Mouse (Mus musculus): ENCODE data around the gene Ntm. TPM values are rescaled to one million over a fixed set of nuclear protein-coding genes. Genes with fewer than 3 reads are reported as not detected.

The Ntm gene
- total RNA-seq, 4 experiments from 2014 or later: 0.46 to 1.4 (median 1.1) TPM

DNA sequence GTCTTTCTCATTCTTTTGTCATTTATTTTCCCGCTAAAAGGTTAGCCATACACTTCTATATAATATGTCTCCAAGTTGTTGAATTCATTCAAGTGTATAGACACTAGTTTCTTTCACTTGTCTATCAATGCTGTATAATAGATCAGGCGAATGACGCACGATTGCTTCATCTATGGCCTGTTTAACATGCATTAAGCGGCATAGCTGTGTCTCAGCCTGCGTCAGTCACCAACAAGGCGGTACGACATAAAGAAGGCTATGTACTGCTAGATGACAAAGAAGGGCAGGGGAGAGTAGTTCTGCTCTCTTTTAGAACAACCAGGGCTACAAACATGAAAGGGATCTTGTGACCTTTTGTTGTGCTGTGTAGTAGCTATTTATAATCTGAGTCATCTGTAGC is 746.4 kb downstream of the Ntm start:
- DNase-seq: peak; percentile 13

DNA sequence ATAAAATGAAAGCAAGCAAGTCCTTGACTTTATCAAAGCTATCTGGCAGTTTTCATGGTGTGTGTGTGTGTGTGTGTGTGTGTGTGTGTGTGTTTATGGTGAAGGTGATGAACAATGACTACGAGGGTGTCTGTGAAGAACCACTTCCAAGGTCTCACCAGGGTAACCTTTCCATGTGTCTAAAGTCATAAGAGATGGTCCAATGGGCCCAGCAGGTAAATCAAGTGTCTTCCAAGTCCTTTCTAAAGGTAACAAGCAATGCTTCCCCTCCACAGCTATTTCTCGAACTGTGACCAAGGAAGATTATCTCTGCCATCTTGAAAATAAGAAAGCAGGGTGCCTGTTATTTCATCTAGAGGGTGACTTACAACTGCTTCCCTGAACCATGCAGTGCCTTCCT is 747.1 kb downstream of the Ntm start:
- no peak for DNase-seq

DNA sequence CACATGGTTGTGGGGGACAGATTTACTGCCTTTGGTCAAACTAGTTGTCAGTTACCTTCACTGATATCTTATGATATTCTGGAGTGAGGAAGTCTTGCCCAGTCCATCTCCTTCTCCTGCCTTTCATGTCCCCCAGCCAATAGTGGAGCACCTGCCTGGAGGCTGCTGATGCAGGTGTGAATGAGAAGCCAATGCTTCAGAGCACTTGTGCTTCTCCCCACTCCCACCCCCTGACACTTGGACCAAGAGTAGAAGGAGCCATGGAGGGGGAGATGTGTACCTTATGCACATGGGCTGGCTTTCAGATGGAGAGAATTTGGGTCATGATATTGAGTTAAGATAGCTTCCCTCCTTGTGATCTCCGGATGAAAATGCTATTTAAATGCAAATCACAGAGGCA is 747.7 kb downstream of the Ntm start:
- no peak for DNase-seq

DNA sequence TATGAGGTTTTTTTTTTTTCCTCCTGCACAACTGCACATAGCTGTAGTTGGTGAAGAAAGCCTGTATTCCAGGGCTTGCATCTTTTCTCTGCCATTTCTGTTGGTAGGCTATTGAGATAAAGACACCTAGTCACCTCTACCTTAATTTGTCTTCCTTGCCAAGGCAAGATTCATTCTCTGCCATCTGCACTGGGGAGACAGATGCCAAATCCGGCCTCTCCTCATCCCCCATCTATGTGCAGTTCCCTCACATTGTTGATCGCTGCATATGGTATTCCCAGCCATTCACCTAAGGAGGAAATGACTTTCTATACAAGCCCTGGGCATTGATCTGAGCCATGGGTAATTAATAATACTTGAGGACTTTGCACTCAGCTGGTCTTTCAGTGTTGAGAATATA is 753.7 kb downstream of the Ntm start:
- DNase-seq: no peak

GRCm38 (mm10) chr9:29208142-29208541 is 754.8 kb downstream of the Ntm start:
- DNase-seq: no peak

DNA sequence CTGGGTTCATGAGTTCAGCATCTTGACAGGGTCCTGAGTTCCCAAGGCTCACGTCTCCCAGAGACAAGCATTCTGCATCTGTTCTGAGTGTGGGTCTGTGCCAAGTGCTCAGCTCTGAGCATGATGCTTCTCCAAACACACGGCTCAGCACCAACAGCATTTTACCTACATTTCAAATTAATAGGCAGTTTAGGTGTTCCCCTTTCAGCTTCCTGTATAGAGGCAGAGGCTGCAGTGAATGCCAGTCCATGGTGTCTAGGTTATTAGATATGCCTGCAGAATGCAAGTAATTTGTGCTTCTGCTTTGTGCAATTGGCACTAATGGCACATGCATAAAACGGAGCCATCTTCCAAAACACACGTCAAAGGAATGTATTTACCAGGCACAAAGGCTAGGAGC is 757.3 kb downstream of the Ntm start:
- DNase-seq: no peak

DNA sequence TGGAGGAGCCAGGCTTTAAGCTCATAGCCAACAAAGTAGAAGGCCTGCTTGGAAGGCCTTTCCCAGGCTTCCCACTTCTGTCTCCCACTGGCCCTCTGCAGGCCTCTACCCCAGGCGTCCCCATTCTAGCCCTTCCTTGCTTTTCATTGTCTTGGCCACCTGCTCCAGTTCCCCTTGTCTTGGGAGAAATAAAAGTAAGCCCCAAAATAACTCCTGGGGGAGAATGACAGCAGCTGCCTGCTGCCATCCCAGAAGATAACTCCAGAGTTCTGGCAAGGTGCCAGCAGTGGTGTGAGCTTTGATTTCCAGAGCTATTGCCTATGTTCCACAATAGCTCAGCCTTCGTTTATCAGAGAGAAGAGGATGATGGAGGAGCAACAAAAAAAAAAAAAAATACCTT is 760.7 kb downstream of the Ntm start:
- no peak for DNase-seq

DNA sequence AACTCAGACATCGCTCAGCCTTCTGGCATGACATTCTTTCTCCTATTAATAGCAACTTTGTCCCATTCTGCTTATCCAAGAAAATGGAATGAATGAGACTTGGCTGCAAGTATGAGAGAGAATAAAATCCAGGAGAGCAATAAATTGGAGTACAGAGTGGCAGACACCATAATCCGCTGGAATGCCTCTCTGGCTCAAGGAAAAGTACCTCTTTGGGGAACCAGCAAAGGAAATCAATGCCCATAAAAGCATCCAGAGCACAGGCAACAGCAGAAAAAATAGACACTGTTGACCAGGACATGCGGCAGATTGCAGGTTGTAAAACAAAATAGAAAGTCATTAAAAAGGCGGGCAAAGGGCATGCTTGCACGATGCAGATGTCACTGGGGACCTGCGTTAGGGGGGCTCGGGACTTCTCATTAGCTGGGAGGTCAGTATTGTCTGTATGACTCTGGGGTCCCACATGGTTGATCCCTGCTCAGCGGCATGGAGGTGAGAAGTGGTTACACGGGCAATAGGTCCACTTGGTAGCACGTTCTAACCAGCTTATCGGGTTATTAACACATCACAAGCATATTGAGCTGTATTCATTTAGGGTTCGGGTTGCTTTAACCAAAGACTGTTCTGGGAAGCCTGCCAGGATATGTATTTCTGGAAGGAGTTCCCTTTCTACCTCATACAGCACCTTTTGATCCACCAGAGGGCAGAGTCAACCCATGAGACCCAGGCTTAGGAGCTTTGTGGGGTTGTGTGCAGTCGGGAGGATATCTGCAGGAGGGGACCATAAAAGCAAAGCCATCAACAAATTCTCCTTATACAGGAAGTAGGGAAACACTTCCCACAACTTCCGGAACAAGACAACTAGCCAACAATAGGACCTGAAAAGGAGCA is 761.5 kb downstream of the Ntm start:
- peak; percentile 39 for DNase-seq

GRCm38 (mm10) chr9:29197046-29197445 is 765.9 kb downstream of the Ntm start:
- DNase-seq: no peak

- DNase-seq: no peak
Measured at GRCm38 (mm10) chr9:29194265-29194664, 768.7 kb downstream of the Ntm start.

- DNase-seq: no peak
Measured at GRCm38 (mm10) chr9:29183011-29183410, 779.9 kb downstream of the Ntm start.

- DNase-seq: no peak
Measured at GRCm38 (mm10) chr9:29181661-29182060, 781.3 kb downstream of the Ntm start.

GRCm38 (mm10) chr9:29165731-29166130 is 797.2 kb downstream of the Ntm start:
- no peak for DNase-seq

- DNase-seq: no peak
Measured at GRCm38 (mm10) chr9:29161059-29161642, 801.8 kb downstream of the Ntm start.

GRCm38 (mm10) chr9:29145901-29146300 is 817.0 kb downstream of the Ntm start:
- peak; percentile 13 for DNase-seq

DNA sequence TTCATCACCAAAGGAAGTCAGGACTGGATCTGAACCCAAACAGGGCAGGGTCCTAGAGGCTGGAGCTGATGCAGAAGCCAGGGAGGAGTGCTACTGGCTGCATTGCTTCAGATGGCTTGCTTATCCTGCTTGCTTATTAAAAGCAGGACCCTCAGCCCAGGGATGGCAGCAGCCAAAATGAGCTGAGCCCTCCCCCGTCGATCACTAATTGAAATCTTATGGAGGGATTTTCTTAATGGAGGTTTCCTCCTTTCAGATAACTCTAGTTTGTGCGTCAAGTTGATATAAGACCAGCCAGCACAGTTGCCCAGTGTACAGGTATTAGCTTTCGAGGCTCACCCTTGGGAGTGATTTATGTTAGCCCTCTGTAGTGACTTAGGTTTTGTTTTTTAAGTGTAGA is 826.9 kb downstream of the Ntm start:
- DNase-seq: no peak

- DNase-seq: no peak
Measured at GRCm38 (mm10) chr9:29130717-29131292, 832.1 kb downstream of the Ntm start.

DNA sequence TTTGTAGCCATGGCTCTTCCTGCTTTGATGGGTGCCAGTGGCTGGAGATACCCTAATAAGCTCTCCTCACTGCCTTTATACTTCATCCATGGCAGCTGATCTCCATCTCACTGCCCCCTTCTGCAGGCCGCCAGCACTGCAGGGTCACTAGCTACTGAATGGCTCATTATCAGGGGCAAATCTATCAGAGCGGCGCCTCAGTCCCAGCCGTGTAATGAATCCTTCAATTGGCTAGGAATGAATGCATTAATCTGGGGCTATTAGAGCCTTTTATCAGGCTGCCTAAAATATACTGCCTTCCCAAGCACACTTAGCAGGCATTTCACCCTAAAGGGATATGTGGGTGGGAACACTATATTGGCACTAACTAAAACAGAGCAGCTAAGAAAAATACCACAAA is 832.6 kb downstream of the Ntm start:
- DNase-seq: no peak

DNA sequence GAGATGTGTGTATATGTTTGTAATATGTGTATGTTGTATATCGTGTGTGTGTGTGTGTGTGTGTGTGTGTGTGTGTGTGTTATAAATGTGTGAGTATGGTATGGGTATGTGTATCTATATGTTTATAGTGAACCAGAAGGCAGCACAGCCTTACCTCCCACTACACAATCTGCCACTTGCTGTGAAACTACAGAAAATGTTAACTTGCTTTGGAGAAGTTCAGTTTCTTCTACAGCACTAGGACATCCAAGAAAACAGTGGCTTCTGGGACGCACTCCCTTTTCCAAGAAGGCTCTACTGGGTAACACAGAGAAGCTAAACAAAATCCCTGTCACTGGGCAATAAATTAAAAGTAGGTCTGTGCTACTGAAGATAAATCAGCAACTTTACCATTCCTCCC is 834.5 kb downstream of the Ntm start:
- no peak for DNase-seq

GRCm38 (mm10) chr9:29124455-29124854 is 838.5 kb downstream of the Ntm start:
- DNase-seq: no peak

DNA sequence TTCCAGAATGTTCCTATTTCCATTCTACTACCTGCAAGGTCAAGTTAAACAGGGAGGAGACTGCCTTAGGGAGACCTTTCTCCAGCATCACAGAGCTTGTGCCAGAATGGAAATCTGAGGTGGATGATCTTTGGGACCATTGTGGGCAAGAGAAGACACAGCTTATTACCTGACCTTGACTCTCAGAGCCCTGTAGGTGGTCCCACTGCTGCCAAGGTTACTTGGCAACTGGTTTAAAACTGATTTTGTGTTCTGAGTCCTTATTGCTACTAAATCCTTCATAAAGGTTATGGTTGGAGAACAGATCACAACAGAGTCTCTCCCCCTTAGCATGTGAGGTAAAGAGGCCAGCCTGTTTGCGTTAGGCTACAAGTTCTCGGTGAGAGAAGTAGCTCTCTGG is 839.1 kb downstream of the Ntm start:
- no peak for DNase-seq

DNA sequence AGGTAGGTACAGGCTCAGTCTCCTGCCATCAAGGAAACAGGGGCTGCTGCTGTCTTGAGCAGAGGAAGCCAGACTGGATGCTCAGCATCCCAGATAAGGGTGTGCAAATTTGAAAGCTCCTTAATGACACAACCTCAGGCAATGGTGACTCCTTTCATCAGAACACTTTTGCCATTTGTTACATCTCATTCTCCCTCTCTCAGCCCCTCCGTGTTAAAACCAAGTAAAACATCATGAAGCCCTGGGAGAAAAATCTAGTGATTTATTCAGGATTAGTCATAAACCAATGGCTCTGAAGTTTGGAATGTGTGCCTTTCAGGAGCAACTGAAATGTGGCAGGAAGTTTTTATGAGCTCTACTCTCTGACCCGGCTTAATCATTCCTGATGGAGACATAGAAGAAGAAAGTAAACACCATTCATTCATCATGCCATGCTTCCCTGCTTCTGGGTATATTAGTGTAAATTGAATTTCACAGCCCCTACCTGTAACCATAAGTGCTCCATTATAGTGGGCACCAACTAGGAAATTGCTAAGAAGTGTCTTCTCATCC is 845.3 kb downstream of the Ntm start:
- DNase-seq: no peak

DNA sequence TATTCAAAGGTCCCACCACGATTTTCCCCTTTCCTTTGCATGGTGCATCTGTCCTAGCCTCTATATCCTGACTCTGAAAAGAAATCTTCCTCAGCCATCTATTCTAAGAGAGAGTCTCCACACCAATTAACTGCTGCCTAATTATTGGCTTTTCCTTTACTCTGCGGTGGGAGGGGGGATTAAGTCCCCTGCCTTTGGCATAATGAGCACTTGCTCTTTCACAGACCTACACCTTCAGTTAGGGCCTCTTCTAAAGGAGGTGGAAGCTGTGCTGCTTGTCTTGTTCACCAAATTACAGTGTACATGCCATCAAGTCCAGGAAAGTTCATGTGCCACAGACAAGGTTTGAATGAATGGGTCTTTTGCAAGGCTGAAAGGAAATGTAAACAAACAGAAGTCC is 847.6 kb downstream of the Ntm start:
- no peak for DNase-seq

DNA sequence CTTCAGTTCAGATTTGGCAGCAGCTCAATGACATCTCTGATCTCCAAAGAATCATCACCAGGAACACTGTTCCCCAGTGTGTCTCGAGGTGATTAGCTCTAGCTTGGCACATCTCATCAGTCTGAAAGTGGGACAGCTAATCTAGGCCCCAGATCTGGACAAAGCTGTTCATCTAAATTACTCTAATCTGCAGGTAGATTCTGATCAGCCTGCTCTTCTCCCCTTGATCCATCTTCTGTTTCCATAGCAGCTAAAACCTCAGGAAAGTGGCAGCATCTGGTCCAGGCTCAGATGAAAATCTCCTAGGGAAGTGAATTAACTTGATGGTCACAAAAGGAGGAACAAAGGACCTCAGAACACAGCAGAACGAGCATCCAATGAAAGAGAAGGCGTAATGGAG is 856.2 kb downstream of the Ntm start:
- DNase-seq: no peak

Data from adrenal gland, adult 8-10 months (tissue).